Mouse (Mus musculus) cerebellum, postnatal 25 days (tissue): ENCODE measurements around the gene Igfbp7.

Experiments used
- DNase-seq, 2 experiments: peaks; one replicate each; pipeline ENCODE4 v3.0.0; 2021; ENCODE audit warnings: mixed read lengths in 2 of 2

Igfbp7 gene

DNA sequence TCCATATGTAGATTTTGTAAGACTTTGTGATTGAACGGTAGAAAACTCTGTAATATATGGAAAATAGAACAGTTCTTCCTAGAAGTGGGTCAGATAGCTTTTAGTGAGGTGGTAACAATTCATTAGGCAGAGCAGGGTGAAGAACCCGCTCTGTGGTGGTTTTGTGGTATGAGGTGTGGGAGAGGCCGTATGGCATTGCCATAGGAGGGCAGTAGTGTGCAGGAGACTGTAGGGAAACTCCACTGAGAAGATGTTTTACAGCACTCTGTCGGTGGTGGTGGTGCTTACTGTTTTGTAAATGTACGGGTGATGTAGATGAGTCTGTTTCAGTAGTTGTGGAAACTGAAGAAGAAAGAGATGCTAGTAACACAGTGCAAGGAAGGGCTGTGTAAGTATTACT, 77.7 kb downstream of the Igfbp7 start:
- no peak for DNase-seq

DNA sequence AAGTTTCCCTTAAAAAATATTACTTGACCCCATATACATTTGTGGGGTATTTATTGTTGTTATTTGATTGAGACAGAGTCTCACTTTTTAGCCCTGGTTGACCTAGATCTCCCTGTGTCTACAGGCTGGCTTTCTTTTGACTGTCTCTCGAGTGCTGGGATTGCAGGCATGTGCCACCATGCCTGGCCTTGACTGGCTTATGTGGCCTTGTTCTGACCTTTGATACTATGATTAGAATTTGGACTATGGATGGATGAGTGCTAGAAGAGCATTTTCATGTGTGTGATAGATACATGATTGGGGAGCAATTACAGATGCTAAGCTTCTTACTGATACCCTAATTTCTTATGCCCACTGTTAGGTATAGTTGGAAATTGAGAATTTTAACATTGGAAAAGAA, 82.9 kb downstream of the Igfbp7 start:
- DNase-seq = no peak

DNA sequence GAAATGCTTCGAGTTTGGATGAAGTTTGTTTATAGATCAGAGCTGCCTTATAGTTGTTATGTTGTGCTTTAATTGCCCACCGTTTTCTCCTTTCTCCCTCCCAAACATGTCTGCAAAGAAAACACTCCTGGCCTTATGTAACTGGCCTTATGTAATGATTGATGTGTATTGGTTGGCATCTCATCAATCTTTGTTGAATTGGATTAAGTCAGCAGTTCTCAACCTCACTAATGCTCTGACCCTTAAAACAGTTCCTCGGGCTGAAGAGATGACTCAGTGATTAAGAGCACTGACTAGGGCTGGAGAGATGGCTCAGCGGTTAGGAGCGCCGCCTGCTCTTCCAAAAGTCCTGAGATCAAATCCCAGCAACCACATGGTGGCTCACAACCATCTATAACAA, 92.9 kb downstream of the Igfbp7 start:
- no peak for DNase-seq

DNA sequence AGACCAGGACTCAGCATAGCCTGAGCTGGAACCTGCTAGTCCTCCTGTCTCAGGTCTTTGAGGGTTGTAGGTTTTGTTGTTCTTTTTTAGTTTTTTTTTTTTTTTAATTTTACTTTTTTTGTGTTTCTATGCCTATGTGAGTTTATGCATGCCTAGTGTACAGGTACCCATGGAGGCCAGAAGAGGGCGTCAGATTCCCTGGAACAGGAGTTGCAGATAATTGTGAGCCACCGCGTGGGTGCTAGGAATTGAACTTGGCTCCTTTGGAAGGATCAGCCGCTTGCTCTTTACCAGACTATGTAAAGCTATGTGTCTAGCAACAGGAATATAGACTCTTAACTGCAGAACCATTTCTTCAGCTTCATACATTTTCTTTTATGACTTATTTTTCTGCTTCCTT, 93.6 kb downstream of the Igfbp7 start:
- DNase-seq = no peak

DNA sequence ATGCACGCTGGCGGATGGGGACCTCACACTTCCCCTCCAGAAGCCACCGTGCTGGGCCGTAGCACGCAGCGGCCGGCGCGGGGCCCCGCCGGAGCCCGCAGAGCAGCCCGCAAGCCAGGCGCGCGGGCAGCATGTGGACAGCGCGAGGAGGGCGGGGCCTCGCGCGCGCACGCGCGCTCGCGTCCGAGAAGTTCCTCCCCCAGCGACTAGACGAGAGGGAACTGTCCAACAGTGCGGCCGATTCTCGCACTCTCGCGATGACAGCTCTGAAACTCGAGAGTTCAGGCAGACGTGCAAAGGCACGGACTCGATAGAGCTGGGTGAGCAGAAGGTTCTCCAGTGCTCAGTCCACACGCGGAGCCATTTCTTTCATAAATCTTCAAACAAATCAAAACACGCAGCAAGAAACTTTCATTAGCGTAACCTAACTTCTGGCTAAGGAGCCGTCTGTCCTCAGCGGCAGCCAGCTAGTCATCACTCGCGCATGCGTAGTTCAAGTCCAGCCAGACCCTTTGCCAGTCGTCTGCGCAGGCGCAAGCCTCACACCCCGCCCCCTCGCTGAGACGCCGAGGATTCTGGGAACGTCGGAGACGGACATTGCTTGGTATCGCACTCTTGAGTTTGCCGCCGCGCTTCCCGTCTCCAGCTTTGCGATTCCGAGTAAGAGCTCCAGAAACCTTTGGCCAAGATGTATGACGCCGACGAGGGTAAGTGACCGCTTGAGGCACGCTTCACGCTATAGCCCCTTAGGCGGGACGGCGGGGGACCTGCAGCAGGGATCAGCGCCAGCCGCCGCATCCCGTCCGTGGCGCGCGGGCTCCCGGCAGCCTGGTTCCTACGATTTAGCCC, 97.7 kb downstream of the Igfbp7 start, which contains the start of the genes Noa1 and Polr2b:
Noa1 (minus strand) TSS at position 161 of the 849 bp plus-strand sequence.
Polr2b (plus strand) TSS at position 224 of the 849 bp plus-strand sequence.
- DNase-seq = peak; percentile 99

DNA sequence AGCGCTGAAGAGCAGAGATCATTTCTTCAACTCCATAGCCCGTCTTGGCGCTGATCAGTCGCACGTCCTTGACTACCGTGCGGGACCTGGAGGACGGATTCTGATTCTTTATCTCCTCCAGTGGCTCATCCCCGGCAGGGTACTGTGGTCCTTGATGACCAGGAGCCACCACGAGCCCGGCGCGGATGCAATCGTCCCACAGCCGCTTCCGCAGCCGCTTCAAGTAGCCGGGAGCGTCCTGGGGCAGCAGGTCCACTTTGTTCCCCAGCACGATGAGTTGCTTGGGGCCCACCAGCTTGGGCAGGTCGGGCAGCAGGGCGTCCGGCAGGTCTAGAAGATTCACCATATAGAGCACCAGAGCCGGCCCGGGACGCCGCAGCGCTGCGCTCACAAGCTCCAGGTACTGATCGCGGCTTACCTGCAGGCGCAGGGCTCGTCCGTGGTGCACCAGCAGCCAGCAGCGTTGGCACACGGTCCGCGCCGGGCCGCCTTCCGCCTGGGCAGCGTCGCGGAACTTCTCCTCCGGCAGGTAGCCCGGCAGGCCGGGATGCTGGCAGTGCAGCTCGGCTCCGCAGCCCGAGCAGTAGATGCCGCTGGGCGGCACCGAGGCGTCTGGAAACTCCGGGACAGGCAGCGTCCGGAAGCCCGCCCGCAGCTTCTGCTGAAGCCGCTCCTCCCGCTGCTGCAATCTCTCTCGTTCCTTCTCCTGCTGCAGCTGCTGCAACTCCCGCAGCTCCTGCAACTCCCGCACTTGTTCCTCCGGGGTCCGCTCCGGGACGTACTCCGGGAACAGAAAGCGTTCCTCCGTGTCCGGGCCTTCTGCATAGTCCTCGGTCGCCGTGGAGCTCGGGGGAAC, 98.6 kb downstream of the Igfbp7 start:
- DNase-seq = peak in 1 of 2 experiments; percentile 70

DNA sequence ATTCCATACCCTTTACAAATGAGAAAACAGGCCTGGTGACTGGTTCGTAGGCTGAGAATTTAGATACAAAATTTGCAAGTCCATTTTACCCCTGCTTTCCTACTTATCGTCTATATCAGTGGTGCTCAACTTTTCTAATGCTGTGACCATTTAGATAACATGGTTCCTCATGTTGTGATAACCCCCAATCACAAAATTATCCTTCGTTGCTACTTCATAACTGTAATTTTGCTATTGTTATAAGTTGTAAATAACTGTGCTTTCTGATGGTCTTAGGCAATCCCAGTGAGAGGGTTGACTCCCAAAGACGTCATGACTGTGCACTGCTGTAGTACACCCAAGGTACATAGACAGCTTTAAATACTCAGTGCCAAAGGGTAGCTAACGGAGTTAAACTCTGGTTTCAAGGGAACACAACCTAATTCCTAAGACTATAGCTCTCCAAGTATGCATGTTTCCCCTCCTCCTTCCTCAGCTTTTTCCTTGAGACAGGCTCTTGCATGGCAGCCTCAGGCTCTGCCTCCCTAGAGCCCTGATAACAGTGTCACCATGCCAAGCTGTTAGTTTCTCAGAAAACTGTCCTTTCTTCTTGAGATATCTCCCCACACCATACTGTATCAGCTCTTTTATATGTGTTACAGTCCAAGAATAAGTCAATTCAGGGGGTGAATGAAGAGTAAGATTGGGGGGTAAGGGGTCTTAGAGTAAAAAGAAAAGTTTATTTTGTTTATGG, 99.9 kb downstream of the Igfbp7 start:
- no peak for DNase-seq

DNA sequence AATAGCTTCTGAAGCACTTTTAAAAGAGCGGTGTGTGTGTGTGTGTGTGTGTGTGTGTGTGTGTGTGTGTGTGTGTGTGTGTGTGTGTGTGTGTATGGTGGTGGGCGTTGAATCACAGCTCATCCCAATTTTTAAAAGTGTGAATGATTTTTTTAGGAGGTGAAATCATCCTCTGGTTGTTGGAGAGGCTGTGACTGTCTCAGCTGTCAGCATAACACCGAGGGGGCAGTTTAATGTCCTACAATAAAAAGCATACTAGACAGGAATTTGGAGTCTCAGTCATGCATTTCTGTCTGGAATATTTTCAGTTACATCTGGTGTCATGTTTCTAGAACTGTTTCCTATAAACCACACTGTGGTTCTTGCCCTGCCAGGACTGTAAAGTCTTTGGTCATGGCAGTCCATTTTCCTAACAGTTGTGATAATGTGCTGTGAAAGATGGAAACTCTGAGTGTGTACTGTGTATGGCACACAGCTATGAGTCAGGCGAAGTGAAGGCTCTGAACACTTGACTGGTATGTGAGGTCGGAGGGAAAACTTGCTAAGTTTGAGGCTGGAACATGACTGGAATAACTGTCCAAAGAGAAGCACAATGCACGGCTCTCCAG, 106.4 kb downstream of the Igfbp7 start:
- no peak for DNase-seq

DNA sequence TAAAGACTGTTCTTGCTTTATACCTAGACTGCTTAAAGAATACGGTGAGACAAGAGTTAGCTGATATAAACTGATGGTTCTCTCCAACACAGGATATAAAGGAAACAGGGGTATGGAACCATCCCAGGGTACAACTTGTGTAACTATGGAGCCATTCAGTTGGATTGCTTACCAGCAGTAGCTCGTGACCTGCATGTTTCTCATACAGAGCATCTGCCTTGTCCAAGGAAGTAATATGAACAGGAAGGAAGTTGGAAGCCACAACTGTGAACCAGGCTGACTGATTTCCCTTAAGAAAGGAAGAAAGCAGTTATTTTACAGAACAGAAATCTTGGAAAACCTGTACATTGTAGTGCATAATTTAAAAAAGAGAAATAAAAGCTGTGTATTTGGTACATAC, 108.4 kb downstream of the Igfbp7 start:
- DNase-seq = no peak
